Mouse (Mus musculus) naive thymus-derived CD4-positive, alpha-beta T cell, adult 2 months (primary cell): ENCODE data around the gene Capns1.
"Not testable (repeated sequence)": the region's sequence is repeated elsewhere in the genome, so short reads cannot be mapped to it uniquely, and the experiment has no call there.

Source experiments
- DNase-seq: peaks from one replicate; pipeline ENCODE4 v3.0.0-alpha.2; 2011; ENCODE audit warnings: low read depth

Capns1 gene

DNA sequence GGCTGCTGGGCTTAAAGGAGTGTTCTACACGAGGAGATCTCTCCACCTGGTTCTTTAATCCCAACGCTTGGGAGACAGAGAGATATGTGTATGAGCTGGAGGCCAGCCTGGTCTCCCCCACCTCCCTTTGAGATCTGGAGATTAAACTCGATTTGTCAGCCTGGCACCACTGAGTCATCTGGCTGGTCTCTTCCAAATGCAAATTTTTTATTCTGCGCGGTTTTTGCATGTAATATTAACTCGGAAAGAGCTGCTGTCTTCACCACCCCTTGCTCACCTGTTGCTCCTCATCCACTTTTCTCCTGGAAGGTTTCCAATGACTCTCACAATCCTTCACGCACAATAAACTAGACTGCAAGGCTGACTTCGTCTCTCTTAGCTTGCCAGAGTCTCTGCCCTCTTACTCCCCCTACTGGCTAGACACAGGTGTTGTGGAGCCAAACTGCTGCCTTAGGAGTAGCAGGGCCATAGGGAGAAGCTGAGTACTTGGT, at the start of gene Capns1:
Gene Capns1 (minus strand): TSS at position 331 of the 491 bp plus-strand sequence.
- DNase-seq: peak; percentile 90

DNA sequence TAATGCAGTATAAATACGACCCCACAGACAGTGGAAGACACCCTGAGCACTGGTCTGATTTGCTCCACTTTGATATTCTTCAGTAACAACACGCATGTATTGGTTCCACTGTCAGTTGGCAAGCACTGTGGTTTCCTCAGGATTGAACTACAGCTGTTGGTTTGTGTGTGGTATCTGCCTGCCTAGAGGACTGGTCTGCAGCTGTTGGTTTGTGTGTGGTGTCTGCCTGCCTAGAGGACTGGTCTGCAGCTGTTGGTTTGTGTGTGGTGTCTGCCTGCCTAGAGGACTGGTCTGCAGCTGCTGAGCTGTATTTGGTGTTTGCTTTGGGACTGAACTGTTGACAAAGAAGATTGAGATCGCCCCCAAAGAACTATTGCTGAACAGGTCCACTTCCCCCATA, 38.8 kb upstream of the Capns1 start:
- not testable (repeated sequence) for DNase-seq

DNA sequence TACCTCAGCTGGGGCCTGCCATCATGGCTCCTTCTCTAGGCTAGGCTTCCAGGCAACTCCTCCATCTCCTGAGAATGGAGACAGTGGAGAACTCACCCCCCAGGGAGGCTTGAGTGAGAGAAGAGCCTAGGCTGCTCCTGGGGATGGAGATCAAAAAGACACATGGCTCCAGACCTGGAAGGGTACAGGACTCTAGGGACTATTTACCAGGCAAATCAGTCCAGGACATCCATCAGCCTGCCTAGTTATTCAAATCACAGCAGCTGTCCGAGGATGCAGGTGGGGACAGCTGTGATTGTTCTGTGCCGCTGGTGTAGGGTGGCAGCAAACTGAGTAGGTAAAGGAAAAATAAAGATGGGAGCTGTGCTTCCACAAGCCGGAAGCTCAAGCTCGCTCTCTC, 37.0 kb upstream of the Capns1 start, which contains the start of gene Ovol3:
Gene Ovol3 (minus strand): TSS at position 101 of the 400 bp plus-strand sequence.
- DNase-seq: no peak

DNA sequence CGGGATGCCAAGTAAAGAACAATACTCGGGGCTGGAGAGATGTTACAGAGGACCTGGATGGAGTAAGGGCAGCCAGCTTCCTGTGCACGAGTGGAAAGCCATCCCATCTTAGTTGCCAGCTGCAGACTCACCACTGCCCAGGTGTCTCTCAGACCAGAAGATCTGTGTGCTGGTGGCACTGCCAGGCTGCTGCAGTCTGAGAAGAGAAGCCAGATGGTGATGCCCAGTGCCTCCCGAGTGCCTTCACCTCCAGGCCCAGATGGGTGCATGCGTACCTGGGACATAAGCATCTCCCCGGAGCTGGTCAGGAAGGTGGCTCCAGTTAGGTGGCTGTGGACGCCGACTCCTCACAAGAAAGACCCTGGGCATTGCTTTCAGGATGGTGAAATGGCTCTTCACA, 36.5 kb upstream of the Capns1 start:
- no peak for DNase-seq

DNA sequence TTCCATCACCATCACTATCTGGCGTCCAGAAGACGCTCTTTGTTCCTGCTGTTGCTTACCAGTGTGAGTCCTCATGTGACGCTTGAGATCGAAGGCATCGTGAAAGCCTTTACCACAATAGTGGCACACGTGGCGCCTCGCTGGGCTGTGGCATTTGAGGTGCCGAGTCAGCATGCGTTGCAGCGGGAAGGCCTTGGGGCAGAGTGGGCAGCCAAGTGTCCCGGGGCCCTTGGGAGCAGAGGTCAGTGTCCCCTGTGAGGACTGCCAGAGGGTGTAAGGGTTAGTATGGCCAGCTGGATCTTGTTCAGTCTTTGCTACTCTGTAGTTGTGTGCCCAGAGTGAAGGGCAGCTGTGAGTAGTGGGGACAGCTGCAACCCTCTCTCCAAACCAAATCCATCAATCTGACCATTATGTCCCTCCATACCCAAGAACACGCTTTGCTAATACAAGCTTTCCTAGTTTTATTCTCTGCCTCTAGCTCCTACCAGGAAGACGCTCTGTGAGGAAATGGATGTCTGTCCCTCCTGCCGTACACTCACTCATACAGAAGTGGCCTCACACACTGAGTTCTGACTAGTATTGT, 35.8 kb upstream of the Capns1 start:
- no peak for DNase-seq

DNA sequence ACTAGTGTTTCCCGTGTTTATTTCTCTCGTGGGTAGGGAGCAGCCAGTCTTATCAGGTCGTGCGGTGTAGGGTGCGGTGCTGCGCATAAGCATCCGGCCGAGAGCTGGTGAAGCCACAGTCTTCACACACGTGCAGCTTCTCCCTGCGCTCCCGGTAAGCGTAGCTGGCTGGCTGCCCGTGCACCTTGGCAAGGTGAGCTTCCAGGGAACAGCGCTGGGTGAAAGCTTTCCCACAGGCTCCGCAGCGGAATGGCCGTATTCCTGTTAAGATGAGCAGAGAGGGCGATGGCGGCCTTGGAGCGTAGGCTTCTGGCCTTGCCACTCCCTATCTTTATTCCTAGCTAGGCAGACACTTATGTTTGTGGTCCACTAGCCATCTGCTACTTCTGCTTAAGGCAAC, 34.8 kb upstream of the Capns1 start:
- no peak for DNase-seq

DNA sequence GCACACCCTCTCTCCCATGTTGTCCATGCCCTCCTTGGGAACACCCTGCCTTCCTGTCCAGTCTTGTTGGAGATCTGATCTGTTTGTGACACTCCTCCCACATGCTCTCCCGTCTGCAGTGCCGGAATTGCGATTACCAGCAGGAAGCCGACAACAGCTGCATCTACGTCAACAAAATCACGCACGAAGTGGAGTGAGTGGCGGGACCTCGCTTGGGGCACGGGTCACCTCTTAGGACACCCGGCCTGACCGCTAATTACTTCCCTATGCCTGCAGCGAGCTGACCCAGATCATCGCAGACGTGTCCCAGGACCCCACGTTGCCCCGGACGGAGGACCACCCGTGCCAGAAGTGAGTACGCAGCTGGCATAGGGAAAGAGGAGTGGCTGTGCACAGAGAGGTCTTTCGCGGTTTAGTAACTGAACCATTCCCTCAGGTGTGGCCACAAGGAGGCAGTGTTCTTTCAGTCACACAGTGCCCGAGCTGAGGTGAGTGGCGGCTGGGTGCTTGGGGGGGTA, 34.1 kb upstream of the Capns1 start:
- DNase-seq: peak; percentile 72

DNA sequence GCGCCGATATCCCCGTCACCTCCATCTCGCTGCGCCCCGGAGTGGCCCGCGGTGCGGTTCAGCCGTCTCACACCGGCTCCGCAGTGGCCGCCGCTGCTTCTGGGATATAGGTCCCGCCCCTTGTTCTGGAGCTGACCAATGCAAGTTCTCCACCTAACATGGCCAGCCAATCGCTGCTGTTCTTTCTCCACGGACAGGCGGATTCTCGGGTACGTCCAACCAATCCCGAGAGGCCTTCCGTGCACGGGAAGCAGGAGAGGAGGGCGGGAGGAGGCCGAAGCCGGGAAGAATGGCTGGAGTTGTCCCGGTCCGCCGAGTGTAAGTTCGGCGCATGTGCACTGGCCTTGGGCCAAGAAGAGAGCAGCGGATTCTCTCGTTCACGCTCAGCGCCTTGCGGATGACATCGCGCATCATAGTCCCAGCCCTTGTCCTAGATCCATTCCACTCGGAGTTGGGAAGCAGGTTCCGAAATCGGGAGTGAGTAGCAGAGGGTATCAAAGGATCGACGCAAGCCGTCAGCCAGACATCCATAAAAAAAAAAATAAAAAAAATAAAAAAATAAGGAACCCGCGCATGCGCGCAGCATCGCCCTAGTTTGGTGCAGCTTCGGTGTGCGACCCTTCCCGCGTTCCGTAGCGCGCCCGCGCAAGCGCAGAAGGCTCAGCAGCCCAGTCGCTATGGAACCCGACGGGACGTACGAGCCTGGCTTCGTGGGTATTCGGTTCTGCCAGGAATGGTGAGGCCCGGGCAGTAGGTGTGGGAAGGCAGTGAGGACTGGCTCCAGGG, 33.3 kb upstream of the Capns1 start, which contains the start of the genes Polr2i and Tbcb:
Gene Polr2i (plus strand): TSS at position 280 of the 786 bp plus-strand sequence.
Gene Tbcb (minus strand): TSS at position 604 of the 786 bp plus-strand sequence.
- DNase-seq: peak; percentile 97

DNA sequence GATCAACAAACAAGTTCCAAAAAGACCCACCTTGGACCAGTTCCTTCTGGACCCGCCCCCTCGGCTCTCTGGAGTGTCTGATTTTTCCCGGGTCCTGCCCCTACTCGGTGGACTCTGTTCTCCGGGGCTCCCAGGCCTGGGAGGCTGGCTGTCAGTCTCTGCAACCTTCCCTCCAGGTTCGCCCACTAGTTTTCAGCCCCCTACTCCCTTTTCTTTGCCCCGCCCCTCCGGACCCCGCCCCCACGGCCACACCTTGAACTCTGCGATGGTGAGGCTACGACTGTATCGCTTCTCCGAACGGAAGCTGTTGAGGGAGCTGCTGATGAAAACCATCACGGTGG, 32.7 kb upstream of the Capns1 start:
- no peak for DNase-seq

DNA sequence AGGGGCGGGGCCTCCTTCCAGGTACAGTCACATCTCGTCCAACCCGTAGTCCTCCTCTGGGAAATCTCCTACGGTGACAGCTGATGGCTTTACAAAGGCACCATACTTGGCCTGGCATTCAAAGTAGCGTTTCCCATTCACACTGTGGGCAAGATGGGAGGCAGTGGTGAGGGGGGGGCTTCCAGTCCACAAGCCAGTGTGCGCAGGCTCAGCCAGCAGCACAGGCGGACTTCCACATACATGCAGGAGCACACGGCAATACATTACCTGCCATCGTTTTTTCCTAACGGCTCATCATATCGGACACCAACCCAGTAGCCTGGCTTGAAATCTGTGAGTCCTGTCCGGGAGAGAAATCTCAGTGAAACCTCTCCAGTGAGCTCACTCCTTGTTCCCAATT, 25.6 kb upstream of the Capns1 start:
- DNase-seq: no peak

DNA sequence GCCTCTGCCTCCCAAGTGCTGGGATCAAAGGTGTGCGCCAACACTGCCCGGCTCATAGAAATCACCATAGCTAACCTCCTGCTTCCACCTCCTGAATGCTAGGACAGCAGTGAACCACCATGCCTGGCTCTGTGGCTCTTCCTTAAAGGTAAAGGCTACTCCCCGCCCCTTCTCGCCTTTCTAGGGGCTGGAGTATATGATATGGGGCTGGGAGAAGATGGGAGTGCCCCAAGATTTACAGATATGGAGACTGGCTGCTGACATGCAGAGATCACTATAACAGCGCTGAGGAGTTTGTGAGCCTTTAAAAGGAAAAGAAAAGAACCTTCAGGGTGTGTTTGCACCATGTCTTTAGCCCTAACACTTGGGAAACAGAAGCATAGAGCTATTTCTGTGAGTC, 23.6 kb upstream of the Capns1 start:
- no peak for DNase-seq

DNA sequence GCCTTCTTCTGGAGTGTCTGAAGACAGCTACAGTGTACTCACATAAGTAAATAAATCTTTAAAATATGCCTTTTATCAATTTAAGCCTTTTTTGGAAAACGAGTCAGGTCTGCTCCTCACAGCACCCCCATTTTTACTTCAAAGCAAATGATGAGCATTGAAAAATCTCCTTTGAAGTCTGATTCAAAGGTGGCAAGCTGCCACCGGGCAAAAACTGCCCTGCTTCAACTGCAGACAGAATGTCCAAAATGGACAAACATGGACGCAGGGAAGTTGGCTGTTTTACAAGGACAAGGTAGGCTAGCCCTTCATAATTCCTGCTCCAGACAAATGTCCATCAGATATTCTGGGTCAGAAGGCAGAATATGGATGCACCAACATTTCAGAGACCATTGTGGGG, 22.8 kb upstream of the Capns1 start:
- DNase-seq: no peak

DNA sequence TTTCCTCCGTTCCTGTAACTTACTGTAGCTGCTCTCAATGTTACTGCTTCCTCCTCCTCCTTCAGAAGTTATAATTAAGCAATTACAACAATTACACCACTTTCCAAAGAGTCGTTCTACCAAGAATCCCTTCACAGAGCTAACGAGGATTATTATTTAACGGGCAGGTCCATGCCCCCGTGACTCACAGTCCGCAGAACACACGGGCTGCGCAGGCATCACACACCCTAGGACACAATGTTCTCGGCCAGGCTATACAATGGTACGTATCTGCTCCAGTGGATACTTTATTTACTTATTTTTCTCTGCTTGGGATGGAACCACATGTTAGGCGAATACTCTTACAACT, 21.4 kb upstream of the Capns1 start:
- DNase-seq: no peak

DNA sequence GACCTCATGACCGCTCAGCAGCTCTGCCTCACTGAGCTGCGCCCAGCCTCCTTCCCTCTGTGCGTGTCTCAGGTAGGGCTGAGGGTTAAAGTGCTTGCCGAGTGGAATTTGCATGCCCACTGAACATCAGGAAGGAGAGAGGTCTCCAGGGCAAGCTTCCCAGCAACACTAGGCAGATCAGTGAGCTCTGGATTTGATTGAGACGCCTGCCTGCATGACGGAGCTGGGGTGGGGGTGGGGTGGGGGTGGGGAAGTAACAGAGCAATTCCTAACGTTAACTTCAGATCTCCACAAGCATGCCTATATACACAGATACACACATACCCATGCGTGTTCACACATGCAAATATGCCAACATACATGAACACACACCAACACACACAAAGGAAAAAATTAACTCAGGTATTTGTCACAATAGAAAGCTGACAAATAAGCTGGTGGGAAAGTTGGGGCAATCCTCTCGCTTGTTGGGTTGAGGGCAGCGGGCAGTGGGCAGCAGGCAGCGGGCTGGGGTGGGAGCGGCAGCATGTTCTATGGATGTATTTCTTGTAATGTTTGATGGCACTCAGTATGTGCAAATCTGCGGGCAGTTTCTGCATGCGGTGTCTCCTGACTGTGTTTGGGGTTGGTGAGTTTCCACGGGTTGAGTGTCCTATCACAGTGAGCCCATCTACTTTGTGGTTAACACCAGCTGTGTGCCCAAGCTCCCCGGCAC, 20.8 kb upstream of the Capns1 start:
- peak; percentile 69 for DNase-seq

DNA sequence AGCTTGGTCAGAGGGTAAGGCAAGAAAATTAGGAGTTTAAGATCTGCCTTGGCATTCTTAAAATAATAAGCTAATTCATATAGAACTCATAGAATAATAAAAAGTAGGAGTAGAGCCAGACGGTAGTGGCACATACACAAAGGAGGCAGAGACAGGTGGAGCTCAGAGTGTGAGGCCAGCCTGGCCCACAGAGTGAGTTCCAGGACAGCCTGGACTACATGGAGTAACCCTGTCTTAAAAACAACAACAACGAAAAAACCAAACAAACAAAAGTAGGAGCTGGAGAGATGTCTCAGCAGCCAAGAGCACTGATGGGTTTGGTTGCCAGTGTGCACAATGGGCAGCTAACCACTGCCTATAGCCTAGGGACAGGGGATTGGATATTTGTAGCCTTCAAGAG, 18.7 kb upstream of the Capns1 start:
- DNase-seq: no peak

DNA sequence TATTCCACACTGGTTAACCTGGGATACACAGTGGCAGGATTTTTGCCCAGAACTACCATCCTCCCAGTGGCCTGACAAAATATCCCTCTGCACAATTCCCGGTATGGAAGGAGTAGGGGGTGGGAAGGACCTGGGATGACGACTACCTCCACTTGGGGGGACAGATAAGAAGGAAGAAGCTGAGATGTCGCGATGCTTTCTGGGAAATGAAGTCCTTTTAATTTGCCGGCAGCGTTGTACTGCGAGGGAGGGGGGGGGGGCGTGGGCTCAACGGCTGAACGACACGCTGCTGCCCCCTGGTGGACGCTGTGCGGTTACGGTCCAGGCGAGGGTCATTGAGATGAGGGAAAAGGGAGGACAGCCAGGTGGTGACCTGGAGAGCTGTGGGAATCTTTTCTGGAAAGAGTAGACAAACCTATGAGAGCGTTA, 18.1 kb upstream of the Capns1 start:
- peak; percentile 90 for DNase-seq

DNA sequence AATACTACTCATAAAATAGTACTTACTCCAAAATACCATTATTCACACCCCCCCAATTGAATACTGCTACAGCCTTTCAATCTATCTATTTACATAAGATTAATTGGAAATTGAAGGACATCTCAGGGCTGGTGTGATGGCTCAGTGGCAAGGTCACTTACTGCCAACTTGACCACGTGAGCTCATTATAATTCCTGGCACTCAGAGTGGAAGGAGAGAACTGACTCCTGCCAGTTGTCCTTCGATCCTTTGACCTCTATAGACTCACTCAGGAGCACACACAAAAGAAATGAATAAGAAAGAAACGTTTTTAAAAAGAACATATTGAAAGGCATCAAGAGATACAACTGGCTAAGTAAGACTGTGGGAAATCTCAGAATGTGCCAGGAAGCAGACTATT, 17.3 kb upstream of the Capns1 start:
- DNase-seq: no peak

DNA sequence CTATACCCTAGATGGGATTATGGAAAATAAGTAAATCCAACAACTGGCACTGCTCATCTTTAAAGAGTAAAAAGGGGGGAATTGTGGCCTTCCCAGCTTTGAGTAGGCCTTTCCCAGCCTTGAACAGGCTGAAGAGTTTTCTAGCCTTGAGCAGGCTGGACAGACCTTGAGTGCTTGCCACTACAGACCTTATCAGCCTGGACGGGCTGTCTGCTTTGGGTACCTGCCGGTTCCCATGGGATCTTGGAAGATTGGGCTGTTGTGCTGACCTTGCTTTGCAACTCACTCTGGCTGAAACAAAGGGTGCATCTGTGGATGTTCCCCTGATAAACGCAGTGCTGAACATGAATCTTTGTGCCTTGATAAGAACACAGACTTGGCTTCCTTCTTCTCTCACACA, 15.3 kb upstream of the Capns1 start:
- no peak for DNase-seq

DNA sequence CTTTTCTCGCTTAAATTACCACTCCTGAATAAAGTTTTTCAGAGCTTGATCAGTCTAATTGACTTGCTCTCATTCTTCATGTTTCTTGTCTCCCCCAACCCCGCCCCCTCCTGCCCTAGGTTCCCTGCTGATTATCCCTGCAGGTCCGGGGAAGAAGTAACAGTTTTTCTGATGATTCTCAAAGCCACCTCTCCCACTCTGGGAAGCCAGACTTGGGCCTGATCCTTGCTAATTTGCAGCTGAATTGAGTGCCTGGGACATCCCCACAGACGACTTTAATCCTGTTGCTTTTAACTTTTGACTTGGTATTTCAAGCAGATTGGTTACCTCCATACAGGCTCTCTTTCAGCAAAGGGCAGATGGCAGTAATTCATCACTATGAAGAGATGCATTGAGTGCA, 12.4 kb upstream of the Capns1 start:
- no peak for DNase-seq

DNA sequence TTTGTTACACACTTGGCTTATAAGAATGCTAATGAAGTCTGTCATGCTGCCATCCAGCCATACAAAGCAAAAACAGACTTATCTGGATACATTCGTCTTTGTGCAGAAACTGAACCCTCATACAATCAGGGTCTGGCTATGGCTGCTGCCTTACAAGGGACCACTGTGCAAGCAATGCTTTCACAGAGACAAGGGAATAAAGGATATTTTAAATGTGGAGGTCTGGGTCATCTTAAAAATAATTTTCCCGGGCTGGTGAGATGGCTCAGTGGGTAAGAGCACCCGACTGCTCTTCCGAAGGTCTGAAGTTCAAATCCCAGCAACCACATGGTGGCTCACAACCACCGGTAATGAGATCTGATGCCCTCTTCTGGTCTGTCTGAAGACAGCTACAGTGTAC, 7.8 kb upstream of the Capns1 start:
- not testable (repeated sequence) for DNase-seq

DNA sequence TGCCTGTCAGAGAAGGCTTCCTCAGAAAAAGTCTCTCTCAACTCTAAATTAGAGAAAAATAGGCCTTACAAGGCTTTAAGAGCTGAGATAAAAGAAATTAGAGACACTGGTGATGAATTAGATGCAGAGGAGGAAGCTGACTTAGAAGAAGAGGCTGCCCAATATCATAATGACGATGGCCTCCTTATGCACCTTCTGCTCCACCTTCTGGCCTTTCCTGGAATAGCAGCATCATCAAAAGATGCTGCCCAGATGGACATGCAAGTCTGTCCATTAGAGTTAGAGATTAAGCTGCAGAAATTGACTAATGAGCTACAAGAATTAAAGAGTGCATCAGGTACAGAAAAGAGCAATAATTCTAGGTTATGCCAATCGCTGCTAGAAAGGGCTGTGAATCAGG, 6.8 kb upstream of the Capns1 start:
- peak; percentile 82 for DNase-seq

DNA sequence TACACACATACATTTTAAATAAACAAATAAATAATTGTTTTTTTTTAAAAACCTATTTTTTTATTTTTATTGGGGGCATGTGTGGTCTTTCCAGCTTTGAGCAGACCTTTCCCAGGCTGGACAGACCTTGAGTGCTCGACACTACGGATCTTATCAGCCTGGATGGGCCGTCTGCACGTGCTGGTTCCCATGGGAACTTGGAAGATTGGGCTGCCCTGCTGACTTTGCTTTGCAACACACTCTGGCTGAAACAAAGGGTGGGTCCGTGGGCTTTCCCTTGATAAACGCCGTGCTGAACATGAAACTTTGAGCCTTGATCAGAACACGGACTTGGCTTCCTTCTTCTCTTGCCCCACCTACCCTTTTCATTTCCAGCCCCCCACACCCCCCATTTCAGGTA, 5.8 kb upstream of the Capns1 start:
- no peak for DNase-seq
